Mouse (Mus musculus): ENCODE results near the gene Slc22a15.

The Slc22a15 gene

DNA sequence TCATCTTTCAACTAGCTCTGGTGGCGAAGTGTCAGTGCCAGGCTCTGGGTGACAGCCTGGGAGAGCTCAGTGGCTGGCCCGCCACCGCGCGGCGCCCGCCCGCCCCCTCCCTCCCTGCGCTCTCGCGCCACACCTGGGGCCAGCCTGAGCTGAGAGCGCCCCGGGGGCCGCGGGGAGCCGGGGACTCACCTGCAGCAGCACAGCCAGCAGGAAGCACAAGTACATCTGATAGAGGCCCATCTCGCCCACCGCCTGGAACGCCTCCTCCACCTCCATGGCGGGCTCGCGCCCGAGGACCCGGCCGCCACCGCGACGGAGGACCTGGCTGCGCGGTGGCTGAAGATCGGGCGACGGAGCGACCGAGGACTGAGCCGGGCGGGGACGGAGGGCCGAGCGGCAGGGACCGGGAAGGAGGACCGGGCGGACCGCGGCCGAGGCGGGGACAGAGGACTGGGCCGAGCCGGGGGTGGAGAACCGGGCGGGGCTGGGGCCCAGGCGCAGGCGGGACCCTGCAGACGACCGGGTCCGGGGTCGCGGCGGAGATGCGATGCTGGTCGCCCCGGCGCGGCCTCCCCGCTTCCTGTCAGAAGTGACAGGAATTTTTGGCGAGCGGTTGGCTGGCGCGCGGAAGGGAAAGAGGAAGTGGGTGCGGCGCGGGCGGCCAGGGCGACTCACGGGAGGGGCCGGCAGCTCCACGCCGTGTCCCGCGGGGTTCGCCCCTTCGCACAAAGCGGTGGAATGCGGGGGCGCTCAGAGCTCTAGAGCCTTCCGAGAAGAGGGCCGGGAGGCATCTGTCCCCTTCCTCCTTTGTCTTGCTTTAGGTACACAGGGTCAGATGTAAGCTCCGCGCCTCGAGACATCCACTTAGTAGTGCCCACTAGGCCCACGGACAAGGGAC is at the start of gene Slc22a15:
Gene Slc22a15 (minus strand): TSS at position 611 of the 898 bp plus-strand sequence.
- DNase-seq: peak; percentile 64

DNA sequence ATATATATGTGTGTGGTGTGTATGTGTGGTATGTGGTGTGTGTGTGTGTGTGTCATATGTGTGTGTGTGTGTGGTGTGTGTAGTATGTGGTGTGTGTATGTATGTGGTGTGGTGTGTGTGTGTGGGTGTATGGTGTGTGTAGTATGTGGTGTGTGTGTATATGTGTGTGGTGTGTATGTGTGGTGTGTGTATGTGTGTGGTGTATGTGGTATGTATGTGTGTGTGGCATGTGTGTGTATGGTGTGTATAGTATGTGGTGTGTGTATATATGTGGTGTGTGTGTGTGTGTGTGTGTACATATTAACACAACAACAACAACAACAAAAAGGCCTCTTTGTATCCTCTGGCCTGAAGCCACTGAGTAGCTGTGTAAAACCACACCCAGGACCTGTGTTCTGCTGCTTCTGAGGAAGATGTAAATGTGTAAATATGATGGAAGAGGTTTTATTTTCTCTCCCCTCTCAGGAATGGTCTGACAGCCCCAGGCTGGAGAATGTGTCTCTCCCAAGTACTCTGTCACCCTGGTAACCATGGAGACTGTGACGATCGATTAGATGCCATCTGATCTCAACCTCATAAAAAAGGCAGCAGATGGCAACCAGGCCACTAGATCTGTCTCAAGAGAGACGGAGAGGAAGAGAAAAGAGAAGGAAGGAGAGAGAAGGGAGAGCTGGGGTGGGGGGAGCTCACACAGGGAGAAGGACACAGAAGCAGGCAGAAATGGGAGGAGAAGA is 42.7 kb upstream of the Slc22a15 start:
- DNase-seq: no peak

DNA sequence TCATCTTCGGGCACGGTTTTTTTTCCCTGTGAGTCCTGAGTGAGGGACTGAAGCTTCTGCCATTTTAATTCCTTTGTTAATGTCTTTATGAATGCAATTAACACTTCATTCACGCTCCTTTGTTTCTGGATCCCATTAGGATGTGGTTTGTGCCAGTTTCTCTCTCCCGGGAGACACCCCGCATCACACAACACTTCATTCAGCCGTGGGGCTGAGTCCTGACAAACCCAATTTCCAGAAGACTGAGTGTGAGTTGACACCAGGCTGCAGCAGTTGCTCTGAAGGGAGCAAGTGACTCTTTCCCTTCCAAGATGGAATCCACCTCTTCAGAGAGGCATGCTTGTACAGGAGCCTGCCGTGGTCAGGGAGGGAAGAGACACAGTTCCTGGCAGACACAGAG is 40.1 kb upstream of the Slc22a15 start:
- DNase-seq: no peak

DNA sequence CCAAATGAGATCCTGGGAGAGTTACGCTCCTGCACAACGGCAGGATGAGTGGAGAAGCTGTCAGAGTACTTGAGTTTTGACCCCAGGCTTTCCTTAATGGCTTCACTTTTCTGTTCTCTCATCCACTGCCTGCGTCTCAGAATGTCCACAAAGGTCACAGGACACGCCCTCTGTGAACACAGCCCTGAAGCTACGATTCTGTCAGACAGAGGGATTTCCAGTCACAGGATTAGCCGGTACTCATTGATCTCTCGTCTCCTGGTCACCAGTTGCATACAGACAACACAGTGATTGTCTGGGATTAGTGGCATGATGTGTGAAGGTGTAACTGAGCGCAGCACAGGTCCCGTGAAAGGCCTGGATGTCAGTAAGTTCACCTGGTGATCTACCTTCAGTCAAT is 39.2 kb upstream of the Slc22a15 start:
- DNase-seq: no peak

DNA sequence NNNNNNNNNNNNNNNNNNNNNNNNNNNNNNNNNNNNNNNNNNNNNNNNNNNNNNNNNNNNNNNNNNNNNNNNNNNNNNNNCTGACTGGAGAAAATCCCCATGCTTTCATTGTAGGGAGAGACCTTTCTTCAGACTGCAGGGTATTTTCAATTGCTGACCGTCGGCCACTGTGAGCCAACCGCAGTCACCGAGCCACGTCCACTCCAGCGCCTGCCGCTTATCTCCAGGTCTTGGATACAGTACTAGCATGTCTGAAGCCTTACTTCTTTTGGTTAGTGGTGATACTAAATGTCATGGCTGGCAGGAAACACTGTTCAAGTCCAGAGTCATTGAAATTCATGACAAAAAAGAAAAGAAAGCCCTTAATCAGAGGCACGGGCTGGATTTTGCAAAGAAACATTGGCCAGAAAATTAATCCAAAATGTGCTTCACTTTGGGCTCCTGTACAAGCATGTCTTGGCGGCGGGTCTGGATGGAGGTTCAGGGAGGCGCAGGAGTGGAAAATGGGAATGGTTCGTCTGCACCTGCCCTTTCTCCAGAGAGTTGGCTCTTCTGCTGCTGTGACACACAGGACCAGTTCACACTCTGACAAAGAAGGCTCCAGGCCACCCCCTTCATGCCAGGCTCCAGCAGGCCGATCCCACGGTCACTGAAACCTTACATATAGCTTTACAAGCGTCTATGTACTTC is 37.0 kb upstream of the Slc22a15 start:
- no peak for DNase-seq

DNA sequence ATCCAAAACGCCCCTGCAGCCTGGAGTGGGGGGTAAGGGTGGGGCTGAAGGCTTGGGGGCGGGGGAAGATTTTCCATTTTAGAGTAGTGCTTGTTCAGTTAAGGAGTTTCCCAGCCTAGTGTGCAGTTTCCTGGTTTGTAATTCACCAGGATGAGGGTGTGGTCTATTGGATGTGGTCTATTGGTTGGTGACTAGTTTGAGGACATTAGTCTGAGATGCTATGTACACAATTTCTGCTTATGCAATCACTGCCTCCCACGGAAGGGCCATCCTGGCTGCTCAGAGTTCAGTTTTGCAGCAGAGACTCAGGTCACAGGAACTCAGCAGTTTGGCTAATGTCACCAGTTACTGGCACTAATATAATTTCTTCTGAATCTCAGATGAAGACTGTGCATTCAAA is 33.8 kb upstream of the Slc22a15 start:
- no peak for DNase-seq

DNA sequence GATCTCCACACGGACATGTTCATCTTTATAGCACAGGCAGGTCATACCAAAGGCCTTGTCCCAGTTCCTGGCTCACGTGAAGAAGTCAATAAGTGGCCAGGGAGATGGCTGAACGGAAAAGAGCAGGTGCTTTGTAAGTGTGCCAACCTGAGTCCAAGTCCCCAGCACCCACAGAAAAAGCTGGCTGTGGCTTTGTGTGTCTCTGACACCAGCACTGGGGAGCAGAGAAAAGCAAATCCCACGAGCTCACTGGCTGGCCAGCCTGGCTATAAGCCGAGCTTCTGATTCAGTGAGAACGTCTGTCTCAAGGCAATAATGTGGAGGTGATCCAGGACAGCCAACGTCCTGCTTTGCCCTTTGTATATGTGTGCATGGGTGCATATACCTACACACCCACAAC is 29.3 kb upstream of the Slc22a15 start:
- DNase-seq: no peak

DNA sequence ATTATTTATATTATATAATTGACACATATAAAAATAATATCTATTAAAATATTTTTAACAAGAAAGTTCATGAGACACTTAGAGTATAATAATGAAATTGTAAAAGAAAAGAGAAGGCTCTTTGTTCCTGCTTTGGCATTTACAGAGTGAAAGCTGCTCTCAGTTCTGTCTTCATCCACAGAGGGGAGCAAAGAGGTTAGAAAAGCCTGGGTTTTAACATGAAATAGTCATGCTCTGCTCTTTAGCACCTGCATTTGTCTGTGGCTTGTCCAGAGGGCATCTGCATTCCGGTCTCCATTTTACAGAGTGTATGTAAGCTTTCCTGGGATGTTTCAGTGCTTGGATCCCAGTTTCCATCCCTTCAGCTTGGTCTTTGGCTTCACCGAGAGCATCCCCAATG is 28.3 kb upstream of the Slc22a15 start:
- no peak for DNase-seq

DNA sequence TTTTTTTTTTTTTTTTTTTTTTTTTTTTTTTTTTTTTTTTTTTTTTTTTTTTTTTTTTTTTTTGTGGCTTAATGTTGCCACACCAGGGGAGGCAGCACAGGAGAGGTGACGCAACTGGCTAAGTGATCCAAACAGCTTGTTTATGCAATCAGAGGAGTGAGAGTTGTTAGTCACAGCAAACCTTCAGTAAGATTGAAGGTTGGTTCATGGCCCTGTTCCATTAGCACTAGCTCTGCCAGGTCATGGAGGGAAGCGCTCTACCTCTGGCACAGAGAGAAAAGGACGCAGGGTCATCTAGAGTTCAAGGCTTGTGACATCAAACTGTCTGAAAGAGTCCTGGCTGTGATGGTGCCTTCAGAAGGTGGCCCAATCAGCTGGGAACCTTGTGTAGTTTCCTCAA is 24.3 kb upstream of the Slc22a15 start:
- DNase-seq: no peak

DNA sequence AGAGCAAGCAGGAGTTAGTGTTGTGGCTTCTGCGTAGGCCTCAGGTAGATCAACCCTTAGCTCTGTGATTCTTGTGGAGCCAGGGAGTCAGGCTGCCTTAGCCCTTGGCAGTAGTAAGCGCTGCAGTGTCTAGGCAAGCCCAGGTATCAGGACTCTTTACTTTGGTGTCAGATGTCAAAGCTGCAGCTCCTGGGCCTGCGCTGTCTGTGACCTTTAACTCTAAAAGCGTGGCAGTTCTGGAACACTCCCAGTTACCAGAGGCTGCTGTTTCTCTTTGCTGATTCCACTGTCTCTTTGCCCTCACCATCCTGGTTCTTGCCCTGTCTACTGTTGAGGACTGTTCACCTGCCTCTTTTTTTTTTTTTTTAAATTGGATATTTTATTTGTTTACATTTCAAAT is 23.0 kb upstream of the Slc22a15 start:
- DNase-seq: no peak

DNA sequence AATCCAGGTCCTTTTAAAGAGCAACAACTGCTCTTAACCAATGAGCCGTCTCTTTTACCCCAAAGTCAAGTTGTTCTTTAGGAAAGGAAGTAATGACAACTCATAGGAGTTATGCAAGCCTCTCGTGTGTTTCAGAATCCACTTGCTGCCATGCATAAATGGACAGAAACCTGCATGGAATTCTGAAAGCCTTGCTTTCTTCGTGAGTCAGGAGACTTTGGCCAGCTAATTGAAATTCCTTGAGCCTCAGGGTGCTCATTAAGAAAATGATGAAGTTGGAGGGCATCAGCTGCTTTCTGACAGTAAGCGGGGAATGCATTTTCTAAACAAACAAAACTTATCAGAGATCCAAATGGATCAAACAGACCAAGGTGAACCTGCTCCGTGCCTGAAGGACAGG is 21.0 kb upstream of the Slc22a15 start:
- no peak for DNase-seq

DNA sequence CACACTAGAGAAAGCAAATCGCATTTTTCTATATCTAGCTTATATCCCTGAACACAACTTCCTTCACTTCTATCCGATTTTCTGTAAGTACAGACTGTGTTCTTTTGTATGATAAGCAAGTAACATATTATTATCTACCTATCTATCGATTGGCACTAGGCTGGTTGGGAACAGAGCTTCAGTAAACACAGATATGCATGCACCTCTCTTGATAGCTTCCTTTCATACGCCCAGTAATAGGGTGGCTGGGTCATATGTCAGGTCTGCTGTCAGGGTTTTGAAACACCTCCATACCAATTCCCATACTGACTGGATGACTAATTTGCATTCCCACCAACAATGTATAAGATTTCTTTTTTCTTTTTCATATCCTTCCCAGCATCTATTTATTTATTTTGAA is 16.2 kb upstream of the Slc22a15 start:
- no peak for DNase-seq

DNA sequence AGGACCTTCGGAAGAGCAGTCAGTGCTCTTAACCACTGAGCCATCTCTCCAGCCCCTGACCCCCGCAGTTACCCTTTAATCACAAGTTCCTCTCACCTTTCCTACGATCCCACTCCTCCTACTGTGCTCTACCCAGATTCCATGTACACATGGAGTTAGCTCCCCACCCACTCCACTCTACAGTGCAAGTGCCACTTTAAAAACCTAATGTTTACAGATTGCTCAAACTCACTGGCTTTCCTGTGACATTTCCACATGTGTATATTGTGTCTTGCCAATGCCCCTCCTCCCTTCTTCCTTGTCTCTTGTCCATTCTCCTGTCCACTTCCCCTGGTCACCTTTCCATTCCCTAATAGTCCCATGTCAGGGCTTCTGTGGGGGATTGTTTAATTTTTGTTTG is 15.6 kb upstream of the Slc22a15 start:
- DNase-seq: no peak

DNA sequence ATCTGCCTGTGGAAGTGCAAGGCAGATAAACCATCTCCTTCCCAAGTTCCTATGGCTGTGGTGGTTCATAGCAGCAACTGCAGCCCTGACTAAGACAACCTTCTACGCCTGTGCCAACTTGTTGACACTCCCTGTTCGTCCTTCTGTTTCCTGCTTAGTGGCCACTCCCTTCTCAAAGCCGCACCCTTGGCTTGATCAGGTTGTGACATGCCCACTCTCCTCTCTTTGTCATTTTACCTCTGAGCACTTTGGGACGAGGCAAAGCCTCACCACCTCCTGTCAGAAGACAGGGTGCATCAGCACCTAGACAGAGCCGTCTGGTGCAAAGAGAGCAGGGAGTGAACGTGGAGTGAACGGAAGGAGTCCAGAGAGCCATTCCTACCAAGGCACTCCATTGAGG is 14.9 kb upstream of the Slc22a15 start:
- DNase-seq: no peak

DNA sequence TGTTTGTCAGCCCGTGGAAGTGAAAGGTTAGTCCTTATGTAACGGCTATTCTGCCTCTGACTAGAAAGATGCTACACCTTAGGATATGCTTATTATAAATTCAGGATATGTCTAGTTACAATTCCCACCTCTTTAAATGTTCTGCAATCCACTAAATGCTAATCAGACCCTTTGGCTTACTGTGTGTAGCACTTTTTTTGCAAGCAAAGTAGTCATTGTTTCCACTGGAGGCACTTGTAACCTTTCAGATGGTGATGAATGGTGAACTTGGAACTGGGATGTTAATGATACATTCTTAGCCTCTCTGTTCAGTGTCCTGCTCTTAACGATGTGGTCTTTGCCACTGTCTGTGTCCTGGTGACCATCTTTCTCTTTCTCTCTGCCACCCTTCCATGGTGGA is 12.1 kb upstream of the Slc22a15 start:
- no peak for DNase-seq

DNA sequence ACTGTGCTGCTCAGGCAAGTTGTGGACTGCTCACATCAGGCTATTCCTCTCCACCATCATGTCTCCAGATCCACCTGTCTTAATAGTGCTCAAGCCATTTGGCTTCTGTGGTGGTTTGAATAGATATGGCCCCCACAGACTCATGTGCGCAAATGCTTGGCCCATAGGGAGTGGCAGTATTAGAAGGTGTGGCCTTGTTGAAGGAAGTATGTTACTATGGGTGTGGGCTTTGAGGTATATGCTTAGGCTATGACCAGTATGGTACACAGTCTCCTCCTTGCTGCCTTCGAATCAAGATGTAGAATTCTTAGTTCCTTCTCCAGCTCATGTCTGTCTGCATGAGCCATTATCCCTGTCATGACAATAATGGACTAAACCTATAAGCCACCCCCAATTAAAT is 9.6 kb upstream of the Slc22a15 start:
- DNase-seq: no peak

DNA sequence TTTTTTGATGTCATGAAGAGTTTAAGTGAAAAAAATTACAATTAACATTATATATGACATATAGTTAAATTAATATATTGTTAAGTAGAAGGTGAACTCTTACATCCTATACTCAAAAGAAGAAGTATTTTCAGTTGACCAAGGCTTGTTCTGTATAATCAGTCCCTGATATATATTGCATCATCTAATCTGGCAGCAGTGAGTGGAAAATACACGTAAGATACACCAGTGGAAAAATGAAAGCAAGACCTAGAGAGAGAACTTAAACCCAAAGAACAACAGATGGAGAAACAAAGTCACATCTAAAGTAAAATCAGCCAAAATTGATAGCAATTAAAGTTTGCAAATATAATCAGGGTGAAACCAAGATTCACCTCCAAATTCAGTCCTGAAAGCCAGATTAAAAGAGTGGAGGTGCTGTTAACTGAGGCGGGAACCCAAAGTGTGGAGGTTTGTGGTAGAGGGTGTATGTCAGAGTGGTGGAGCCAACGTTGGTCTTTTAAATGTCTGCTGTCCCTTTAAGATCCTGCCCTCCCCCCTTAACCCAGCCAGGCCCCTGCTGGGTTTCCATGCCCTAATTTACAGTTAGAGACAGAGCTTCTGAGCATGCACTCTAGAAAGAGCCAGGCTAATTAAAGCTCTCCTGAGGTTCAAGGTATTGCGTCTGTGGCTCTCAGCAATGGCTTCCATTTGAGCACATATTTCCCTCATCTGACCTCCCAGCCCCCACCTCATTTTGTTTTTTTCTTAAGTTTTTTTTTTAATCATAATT is 5.0 kb upstream of the Slc22a15 start:
- DNase-seq: no peak

DNA sequence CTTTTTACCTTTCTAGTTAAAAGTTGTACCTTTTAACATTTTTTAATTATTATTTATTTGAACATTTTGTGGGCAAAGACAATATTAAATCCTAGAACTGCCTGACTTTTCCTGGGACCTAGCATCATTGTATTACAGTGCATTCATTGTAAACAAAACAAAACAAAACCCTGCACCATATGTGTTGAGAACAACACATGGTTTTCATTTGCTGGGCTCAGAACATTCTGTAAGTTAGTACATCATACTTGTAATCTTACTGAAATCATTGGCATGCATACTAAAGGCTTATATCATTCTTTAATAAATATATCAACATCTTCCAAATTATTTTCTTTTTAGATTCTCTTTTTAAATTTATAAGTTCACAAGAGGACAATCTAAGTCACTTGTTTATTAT is 2.4 kb upstream of the Slc22a15 start:
- no peak for DNase-seq

DNA sequence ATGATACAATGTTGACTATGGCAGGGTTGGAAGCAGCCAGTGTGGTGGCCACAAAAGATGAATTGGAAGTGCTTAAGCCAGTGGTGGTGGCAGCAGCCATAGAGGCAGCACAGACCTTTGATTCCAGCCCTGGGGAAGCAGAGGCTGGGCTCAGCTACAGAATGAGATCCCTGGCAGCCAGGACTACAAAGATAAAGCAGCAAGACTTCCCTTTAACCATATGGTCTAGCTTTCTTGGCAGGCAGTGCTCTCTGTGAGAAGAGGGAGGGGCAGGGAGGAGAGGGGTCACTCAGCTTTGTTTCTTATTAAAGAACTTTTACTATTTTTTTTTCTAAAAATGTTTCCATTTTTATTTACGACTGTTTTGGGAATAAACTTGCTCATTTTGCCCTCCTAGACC is 1.4 kb upstream of the Slc22a15 start:
- DNase-seq: no peak

DNA sequence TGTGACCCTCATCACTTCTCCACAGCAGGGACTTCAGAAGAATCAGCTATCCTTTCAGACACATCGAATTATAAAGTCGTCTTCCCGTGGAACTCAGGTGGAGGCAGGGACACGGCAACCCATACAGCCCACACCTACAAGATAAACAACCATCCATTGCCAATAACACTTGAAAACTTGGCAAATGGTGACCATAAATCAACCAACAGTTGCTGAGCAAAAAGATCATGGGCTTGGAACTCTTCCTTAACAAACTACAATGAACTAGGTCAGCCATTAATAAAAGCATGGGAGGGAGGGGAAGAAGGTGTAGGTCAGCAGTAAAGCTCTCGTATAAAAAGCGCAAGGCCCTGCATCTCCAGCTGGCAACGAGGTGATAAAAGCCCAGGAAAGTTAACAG is 1.9 kb downstream of the Slc22a15 start:
- DNase-seq: no peak

DNA sequence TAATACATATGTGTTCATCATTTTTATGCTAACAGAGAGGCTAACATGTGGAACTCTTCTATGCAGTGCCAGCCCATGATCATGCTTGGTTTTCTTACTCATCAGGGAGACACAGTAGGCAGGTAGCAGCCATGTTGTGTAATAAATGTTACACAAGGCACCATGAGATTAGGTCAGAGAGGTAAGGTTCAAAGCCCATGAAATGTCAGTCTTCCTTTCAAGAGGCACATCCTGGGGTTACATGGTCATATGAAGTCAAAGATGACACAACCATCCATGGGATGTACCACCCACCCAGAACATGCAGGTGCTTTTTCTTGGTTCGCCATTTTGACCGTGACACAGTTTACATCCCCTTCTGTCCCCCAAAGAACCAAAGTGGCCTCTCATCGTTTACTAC is 5.7 kb downstream of the Slc22a15 start:
- no peak for DNase-seq

DNA sequence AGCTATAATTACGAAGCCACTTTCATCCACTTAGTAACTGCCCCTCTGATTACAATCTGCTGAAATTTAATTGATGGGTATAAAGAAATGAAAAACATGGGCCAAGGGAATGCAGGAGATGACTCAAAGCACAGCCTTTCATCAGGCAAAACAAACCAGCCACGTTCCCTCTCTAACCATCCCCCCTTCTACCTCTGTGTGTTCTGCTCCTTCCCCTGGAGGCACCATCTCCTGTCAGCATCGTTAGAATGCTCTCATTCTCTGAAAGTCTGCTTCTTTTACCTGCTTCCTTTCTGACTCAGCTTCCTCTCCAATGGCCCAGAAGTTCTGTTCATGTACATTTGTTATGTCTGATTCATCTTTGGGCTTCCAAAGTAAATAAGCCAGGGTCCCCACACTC is 6.6 kb downstream of the Slc22a15 start:
- no peak for DNase-seq

DNA sequence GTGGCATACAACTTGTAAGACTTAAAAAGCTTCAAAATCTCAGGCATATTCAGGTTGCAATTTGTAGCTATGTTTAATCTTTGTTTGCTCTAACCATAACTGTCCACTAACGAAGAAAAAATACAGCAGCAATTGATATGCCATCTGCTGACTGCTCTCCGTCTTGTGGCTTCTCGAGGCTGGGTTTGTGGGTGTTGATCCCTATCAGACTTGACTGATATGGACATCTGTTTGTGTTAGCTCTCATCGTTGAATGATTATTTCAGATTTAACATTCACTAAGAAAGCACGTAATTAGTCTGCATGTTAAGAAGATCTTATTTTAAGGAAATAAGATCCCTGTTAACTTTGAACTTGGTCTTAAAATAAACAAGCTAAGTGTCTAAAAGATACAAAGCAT is 7.7 kb downstream of the Slc22a15 start:
- DNase-seq: no peak
